Mouse (Mus musculus): Measurements from ENCODE around the gene Wdr43.
"Not testable (repeated sequence)": the region's sequence is repeated elsewhere in the genome, so short reads cannot be mapped to it uniquely, and the experiment has no call there.

The Wdr43 gene

DNA sequence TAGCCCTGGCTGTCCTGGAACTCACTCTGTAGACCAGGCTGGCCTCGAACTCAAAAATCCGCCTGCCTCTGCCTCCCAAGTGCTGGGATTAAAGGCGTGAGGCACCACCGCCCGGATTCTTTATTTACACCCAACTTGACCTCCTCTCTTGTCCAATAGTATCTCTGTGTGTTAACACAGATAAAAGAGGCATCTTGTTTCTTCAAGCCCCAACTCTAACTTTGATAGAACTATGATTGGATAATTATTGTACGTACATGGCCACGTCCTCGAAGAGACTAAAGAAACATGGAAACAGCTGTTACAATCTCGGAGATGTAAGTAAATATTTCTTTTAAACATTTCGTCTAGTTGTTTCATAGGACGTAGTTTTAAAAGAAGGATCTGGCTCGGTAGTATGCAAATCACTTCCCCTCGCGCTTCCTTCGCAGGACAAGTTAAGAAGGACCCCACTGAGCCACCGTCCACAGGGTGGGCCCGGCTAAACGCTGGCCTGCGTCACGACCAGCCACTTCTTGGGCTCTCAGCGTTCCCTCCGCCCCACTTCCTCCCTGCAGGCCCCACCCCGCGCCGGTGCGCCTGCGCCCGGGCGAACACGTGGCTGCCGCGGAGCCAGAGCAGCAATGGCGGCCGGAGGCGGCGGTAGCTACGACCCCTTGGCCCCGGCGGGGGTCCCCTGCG, at the start of gene Wdr43:
TSS of gene Wdr43 (plus strand) at position 258 of the 681 bp plus-strand sequence.
- peak; percentile 99 for DNase-seq (ENCODE audit: low read depth, low spot score)

DNA sequence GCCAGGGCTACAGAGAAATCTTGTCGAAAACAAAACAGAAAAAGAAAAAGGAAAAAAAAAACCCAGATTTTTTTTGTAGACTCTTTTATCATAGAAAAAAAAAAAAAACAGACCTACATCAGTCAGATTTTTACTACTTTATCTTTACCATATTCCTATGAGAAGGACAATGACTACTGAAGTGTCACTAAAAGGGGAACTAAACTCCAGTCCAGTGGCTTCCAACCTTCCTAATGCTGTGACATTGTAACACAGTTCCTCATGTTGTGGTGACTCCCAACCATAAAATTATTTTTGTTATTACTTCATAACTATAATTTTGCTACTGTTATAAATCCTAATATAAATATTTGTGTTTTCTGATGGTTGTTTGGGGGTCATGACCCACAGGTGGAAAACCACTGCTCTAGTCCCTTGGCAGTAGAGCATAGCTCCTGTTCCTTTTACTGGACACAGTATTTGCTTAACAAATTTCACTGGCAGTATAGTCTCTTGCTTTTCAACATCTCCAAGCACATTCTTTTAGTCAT, 36.5 kb upstream of the Wdr43 start:
- no peak for DNase-seq (ENCODE audit: low read depth, low spot score)

DNA sequence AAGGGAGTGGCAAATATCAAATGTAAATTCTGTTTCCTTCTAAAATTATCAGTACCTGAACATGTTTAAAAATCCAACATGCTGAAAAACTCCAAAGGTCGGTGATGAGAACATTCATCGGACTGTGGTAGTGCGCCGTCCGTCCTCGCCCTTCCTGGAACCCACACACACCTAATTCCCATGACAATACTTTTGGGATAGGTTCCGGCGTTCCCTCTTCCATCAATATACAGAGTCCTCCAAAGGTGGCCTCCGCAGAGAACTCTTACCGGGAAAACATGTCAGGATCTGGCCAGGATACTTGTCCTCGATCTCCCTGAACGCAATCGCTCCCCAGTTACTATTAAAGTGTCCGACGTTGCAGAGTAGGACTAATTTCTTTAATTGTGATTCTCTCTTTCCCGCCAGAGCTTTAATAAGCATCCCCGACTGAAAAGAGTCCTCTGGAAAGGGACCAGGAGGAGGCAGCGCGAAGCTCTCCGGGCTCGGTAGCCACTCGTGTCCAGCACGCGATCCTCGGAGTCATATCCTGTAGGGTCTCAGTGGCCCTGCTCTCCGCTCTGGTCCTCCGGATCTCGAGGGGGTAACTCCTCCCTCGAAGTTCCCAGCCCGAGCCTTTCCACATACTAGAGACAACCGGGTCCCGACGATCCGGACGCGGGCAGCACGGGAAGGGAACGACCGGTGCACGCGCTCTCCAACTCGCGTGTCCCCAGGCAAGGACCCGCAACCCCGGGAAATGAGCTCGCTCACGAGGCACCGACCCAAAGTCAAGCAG, 17.6 kb upstream of the Wdr43 start:
- DNase-seq (ENCODE audit: low read depth, low spot score): peak; percentile 66

GRCm38 (mm10) chr17:71598659-71599554, 16.8 kb upstream of the Wdr43 start:
- DNase-seq (ENCODE audit: low read depth, low spot score): peak; percentile 94

- peak; percentile 54 for DNase-seq (ENCODE audit: low read depth, low spot score)
Observed at GRCm38 (mm10) chr17:71616319-71617032, 781 bp downstream of the Wdr43 start.

DNA sequence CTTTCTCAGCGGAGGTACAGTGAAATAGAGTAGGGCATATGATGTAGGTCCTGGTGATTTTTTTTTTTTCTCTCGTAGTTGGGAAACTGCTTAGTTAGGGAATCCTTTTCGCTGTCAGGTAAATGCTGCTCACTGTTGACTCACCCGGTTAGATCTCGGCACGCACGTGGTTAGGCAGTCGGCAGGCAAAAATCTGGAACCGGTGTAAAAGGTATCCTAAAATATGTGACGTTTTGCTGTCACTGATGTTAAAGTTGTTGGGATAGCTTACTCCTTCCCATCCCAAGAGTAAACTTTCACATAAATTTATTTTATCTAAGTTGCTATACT, 1.3 kb downstream of the Wdr43 start:
- peak; percentile 44 for DNase-seq (ENCODE audit: low read depth, low spot score)

DNA sequence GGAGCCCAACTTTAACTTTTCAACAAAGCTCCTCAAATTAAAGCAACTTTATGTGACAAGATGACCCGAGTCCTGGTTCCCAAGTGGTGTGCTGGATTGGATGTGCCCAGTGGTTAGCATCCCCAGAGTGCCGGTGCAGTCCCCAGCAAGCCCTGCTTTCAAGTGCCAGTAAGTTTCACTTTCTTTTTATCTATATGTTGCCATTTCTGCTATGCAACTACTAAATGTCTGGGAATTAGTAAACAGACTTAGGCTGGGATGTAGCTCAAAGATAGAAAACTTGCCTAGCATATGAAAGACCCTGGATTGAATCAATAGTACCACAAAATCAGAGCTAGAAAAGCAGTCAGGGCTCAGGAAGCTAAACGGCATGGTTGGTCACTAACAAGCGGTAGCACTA, 2.3 kb downstream of the Wdr43 start:
- no peak for DNase-seq (ENCODE audit: low read depth, low spot score)

- DNase-seq (ENCODE audit: low read depth, low spot score): no peak
Observed at GRCm38 (mm10) chr17:71631806-71632205, 16.1 kb downstream of the Wdr43 start.

GRCm38 (mm10) chr17:71633350-71633749, 17.7 kb downstream of the Wdr43 start:
- no peak for DNase-seq (ENCODE audit: low read depth, low spot score)

- no peak for DNase-seq (ENCODE audit: low read depth, low spot score)
Observed at GRCm38 (mm10) chr17:71636786-71637185, 21.1 kb downstream of the Wdr43 start.

- DNase-seq (ENCODE audit: low read depth, low spot score): no peak
Observed at GRCm38 (mm10) chr17:71637750-71638265, 22.1 kb downstream of the Wdr43 start.

DNA sequence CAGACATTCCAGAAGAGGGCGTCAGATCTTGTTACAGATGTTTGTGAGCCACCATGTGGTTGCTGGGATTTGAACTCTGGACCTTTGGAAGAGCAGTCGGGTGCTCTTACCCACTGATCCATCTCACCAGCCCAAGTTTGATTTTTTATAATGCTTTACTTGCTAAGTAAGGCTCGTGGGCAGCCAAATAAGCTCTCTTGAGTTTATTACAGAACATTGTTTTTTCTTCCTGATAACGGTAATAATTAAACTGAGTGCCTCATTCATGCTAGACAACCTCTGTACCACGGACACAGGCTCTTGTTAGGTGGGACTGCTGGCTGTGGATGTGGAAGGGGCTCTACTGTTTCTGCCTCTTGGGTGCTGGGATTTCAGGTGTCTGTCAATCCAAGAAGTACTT, 23.4 kb downstream of the Wdr43 start:
- DNase-seq (ENCODE audit: low read depth, low spot score): not testable (repeated sequence)

- DNase-seq (ENCODE audit: low read depth, low spot score): no peak
Observed at GRCm38 (mm10) chr17:71640421-71641085, 24.9 kb downstream of the Wdr43 start.

DNA sequence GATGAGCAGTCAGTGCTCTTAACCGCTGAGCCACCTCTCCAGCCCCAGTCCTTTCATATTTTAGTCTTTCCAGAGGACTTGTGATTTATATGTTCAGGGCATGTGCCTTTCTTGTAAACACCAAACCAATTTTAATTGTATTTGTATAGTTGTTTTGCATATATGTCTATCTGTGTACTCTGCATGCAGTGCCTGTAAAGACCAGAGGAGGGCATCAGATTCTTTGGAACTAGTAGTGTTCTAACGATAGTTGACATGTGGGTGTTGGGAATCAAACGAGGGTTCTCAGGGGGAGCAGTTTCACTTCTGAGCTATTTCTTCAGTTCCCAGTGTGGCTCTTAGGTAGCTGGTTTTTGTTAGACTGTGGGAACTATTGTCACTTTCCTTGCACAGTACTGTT, 26.5 kb downstream of the Wdr43 start:
- DNase-seq (ENCODE audit: low read depth, low spot score): peak; percentile 60

GRCm38 (mm10) chr17:71650011-71650410, 34.3 kb downstream of the Wdr43 start:
- peak; percentile 60 for DNase-seq (ENCODE audit: low read depth, low spot score)

GRCm38 (mm10) chr17:71652495-71652894, 36.8 kb downstream of the Wdr43 start:
- DNase-seq (ENCODE audit: low read depth, low spot score): no peak

- no peak for DNase-seq (ENCODE audit: low read depth, low spot score)
Observed at GRCm38 (mm10) chr17:71652934-71653333, 37.2 kb downstream of the Wdr43 start.

DNA sequence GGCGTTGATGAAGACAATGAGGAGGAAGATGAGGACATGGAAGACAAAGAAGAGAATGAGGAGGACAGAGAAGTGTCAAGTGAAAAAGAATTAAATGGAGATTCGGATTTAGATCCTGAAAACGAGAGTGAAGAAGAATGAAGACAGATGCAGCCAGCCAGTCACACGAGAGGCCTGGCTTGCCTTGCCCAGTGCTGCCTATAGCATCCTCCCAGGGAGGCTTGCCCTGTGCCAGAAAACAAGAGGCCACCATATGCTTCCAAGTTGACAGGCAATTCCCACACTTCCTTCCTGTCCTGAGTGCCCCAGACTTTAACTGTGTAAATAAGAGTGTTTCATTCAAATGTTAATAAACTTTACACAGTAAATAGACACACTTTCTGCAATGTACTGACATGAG, 41.8 kb downstream of the Wdr43 start:
- no peak for DNase-seq (ENCODE audit: low read depth, low spot score)

DNA sequence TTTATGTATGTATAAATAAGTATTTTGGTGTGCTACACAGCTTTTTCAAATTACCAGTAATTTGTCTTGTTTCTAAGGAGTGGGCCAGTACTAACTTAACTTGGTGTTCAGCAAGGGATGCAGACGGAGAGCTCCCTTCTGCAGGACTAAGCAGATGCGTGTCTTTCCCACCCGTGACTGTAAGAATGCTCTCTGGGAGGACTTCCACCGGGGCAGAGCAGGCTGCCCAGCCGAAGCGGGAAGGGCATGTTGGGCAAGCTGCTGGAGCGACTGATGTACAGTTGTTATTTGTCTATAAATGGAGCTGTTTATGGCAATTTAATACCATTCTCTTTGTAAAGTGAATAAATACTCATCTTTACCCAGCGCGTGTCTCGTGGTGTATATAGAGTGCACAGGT, 43.0 kb downstream of the Wdr43 start:
- DNase-seq (ENCODE audit: low read depth, low spot score): no peak

GRCm38 (mm10) chr17:71660390-71660789, 44.7 kb downstream of the Wdr43 start:
- no peak for DNase-seq (ENCODE audit: low read depth, low spot score)

Measured in ZHBTc4 (cell line).